Mouse (Mus musculus) spleen, adult 2 months (tissue): ENCODE data around the gene Trex1. TPM values are rescaled to one million over a fixed set of nuclear protein-coding genes. Genes with fewer than 3 reads are reported as not detected.

Experiments used
- DNase-seq, 2 experiments: peaks; one replicate each; pipeline versions ENCODE4 v3.0.0 to v3.0.0-alpha.2; 2012 to 2021; ENCODE audit warnings: low spot score in 2 of 2, low read depth in 1 of 2
- H3K27ac ChIP-seq: fragments of 200-500 bp; 2 replicates; pipeline ENCODE4 v1.5.1; 2012; ENCODE audit warnings: low read length, inconsistent platforms; ENCODE audit not compliant: insufficient read depth
- H3K27me3 ChIP-seq: fragments of 200-500 bp; 2 replicates; pipeline ENCODE4 v1.6.1; 2012; ENCODE audit warnings: mild to moderate bottlenecking, moderate library complexity, low read length, inconsistent platforms; ENCODE audit not compliant: control insufficient read depth, insufficient read depth
- H3K36me3 ChIP-seq: fragments of 200-500 bp; 2 replicates; pipeline ENCODE4 v1.6.1; 2012; ENCODE audit warnings: mild to moderate bottlenecking, low read length, inconsistent platforms; ENCODE audit not compliant: control insufficient read depth, insufficient read depth
- H3K4me1 ChIP-seq: fragments of 200-500 bp; 2 replicates; pipeline ENCODE4 v1.6.1; 2011; ENCODE audit warnings: inconsistent platforms; ENCODE audit not compliant: control insufficient read depth, insufficient read depth, insufficient read length
- H3K4me3 ChIP-seq: fragments of 200-500 bp; 2 replicates; pipeline ENCODE4 v1.5.1; 2011; ENCODE audit warnings: mild to moderate bottlenecking, inconsistent platforms; ENCODE audit not compliant: insufficient read depth, insufficient read length; ENCODE audit errors: extremely low read depth
- CTCF ChIP-seq: fragments of 200-500 bp; IDR thresholded peaks from 2 replicates; pipeline ENCODE4 v1.5.1; 2011; ENCODE audit warnings: mild to moderate bottlenecking, inconsistent platforms; ENCODE audit not compliant: insufficient read depth, insufficient read length, insufficient replicate concordance; ENCODE audit errors: extremely low read depth
- POLR2A ChIP-seq: fragments of 200-500 bp; IDR thresholded peaks from 2 replicates; pipeline ENCODE4 v1.6.1; 2011; ENCODE audit warnings: low read depth, low read length, inconsistent platforms
- WGBS: fragments of 180-500 bp; shearing (Covaris S2); methylation state at CpG from one replicate; pipeline ENCODE4 v1.1.7; 2018; 5-methylcytosine and 5-hydroxymethylcytosine counted together
- polyA plus RNA-seq: library from polyadenylated mRNA; depleted of rRNA; stranded (reverse); fragments of >200 nt; gene quantifications from 2 replicates; pipeline ENCODE4 v1.2.3, GENCODE M21; 2012

Trex1 gene
- polyA plus RNA-seq, 1 experiment = 137 TPM

DNA sequence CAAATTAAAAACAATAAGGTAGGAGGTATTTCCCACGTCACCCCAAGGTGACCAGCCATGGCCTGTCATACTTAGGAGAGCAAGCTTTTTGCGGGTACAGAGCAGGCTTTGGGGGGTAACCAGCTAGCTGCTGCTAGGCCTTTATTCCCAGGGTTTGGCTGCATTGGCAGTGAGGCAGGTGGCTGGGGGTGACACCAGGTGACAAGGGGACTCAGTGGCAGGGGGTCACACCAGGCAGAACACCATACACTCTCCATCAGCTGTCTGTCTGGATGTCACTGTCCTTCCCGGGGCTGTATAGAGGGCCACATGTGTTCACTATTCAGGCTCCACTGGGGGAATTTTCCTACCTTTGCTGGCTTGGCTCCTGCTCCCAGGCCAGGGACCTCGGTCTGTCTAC, 2.6 kb downstream of the Trex1 start:
- Histone ChIP-seq H3K4me3 (peak overlapping the region; percentile 55), H3K27ac (peak overlapping the region; percentile 99), H3K4me1 (peaks cover 29% of the 10 kb centered on the region; the same call in 1 of the 2 replicates), H3K36me3 (peaks cover 41% of the 10 kb centered on the region), H3K27me3 (no peaks in the 10 kb centered on the region)
- DNase-seq = no peak
- WGBS = 57% methylated on average over 4 of the region's 4 CpGs
- no peak for TF ChIP-seq POLR2A
- no peak for TF ChIP-seq CTCF

DNA sequence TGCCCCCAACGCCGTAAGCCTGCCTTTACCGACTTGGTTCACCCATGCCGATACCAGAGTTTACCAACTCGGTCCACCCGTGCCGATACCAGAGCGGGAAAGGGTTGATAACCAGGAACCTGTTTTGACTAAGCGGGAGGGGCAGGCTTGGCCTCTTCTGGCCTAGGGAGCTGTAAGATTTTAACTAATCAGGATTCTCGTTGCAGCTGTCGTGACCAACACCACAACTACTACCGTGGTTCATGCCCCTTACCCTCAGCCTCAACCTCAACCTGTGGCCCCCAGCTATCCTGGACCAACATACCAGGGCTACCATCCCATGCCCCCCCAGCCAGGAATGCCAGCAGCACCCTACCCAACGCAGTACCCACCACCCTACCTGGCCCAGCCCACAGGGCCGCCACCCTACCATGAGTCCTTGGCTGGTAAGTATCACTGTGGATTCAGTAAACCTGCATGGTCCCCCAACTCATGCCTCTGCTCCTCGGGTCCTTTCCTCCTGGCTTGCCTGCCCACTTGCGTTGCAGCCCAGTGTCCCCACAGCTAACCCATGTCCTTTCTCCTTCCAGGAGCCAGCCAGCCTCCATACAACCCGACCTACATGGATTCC, 3.3 kb downstream of the Trex1 start:
- Histone ChIP-seq H3K36me3 (peaks cover 41% of the 10 kb centered on the region), H3K4me1 (peaks cover 29% of the 10 kb centered on the region; the same call in 1 of the 2 replicates), H3K27ac (peak overlapping the region; percentile 99), H3K27me3 (no peaks in the 10 kb centered on the region), H3K4me3 (peak overlapping the region; percentile 64; the same call in 1 of the 2 replicates)
- 78% methylated on average over 17 of the region's 17 CpGs for WGBS
- no peak for TF ChIP-seq CTCF
- TF ChIP-seq POLR2A = no peak
- DNase-seq = no peak

DNA sequence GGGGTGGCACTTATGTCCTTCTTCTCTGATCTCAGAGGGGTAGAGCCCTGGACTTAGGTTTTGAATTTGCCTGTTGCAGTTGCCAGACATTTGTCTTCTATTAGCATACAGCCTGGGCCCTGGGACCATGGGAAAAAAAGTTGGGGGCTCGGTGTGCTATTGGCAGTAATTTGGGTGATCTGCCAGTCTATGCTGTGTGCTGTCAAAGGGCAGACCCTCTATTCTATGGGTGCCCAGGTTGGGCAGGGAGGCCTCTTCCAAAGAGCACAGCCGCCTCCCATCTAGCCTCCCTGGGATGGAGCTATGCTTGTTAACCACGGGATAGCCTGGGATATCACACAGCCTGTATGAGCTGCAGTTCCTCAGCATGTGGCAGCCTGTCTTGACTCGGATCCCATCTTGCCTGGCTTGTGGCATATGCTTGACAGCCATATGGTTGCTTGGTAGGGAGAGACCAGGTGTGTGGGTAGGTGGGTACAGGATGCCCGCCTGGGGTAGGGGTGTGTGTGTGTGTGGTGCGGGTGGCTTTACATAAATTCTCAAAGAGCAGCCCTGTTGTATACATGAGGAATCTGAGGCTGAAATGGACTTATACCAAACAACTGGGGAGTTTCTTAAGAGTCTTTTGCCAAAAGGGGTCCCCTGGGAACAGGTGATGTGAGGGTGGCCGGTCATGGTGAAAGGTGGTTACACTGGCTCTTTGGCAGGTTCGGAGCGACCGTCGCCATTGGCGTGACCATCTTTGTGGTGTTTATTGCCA, 4.1 kb downstream of the Trex1 start:
- H3K36me3 ChIP-seq = peaks cover 41% of the 10 kb centered on the region
- peaks cover 29% of the 10 kb centered on the region; the same call in 1 of the 2 replicates for H3K4me1 ChIP-seq
- peak overlapping the region; percentile 99 for H3K27ac ChIP-seq
- no peak for DNase-seq
- H3K4me3 ChIP-seq = peak overlapping the region; percentile 64
- 66% methylated on average over 12 of the region's 12 CpGs for WGBS
- no peak for TF ChIP-seq POLR2A
- no peak for TF ChIP-seq CTCF
- H3K27me3 ChIP-seq = no peaks in the 10 kb centered on the region

DNA sequence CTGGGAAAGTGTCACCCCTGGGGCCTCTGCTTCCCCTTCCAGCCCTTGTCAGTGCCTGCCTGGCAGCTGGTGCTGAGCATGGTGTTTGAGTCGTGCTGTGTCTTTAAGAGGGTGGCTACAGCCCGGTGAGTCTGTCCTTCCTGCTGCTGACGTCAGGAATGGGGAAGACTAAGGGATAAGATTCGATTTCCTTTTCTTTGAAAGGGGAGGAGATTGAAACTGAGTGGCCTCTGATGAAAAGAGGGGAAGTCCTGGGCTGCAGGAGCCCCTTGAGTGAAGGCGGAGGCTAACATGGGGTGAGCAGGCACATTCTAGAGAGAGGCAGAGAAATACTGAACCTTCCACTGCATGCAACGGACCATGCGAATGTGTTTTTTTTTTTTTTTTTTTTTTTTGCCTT, 4.8 kb downstream of the Trex1 start:
- H3K27me3 ChIP-seq = no peaks in the 10 kb centered on the region
- DNase-seq = peak in 1 of 2 experiments; percentile 75
- H3K4me1 ChIP-seq = peaks cover 34% of the 10 kb centered on the region; the same call in 1 of the 2 replicates
- peak; percentile 9; the same call in 1 of the 2 replicates for TF ChIP-seq POLR2A
- no peak for TF ChIP-seq CTCF
- H3K4me3 ChIP-seq = peak overlapping the region; percentile 64
- peak overlapping the region; percentile 99 for H3K27ac ChIP-seq
- WGBS = under 1% methylated on average over 7 of the region's 7 CpGs
- peaks cover 41% of the 10 kb centered on the region for H3K36me3 ChIP-seq

DNA sequence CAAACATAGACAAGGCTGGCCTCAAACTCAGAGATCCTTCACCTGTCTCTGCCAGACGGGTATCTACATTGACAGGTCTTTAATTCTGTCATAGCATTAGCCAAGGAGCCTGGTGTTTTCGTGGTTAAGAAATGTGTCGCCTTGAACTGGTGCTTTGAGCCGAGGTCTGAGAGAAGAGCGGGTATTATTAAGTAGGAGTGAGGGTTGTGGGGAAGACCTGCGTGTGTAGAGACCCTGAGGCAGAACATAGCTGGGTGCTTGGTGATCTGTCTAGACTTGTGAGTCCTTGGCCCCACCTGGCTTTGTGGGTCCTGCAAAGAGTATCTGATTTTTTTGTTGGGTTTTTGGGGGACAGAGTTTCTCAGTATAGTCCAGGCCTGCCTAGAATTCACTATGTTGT, 5.7 kb downstream of the Trex1 start:
- H3K27ac ChIP-seq = peak overlapping the region; percentile 99
- 41% methylated on average over 6 of the region's 6 CpGs for WGBS
- peaks cover 37% of the 10 kb centered on the region; the same call in 1 of the 2 replicates for H3K4me1 ChIP-seq
- peaks cover 41% of the 10 kb centered on the region for H3K36me3 ChIP-seq
- peak overlapping the region; percentile 81 for H3K4me3 ChIP-seq
- no peak for DNase-seq
- TF ChIP-seq CTCF = no peak
- TF ChIP-seq POLR2A = no peak
- no peaks in the 10 kb centered on the region for H3K27me3 ChIP-seq

DNA sequence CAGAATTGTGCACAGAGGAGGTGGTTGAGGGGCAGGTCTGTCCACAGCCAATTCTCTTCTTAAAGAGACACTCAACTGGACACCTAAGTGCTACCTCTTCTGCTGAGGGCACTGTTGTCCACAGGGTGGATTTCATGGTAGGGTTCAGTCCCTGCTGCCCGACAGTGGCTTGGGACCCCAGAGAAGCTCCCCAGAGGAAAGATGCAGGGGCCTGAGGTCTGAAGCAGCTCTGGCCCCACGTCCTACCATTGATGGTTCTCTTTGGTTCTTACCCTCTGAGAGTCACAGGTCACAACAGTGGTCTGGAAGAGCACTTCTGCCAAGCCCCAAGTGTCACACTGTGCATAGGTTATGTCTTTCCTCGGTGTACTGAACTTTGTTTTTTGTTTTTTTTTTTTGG, 6.2 kb downstream of the Trex1 start:
- peak overlapping the region; percentile 99 for H3K27ac ChIP-seq
- no peak for DNase-seq
- TF ChIP-seq CTCF = no peak
- no peak for TF ChIP-seq POLR2A
- H3K36me3 ChIP-seq = peaks cover 41% of the 10 kb centered on the region
- no peaks in the 10 kb centered on the region for H3K27me3 ChIP-seq
- H3K4me3 ChIP-seq = peak overlapping the region; percentile 81
- peaks cover 38% of the 10 kb centered on the region; the same call in 1 of the 2 replicates for H3K4me1 ChIP-seq
- whole genome bisulfite sequencing = 58% methylated on average over 3 of the region's 3 CpGs
